23 mouse cellular contexts compared by ENCODE assay signal in genomic region chr6:22021315-22021714, GRCm38 (mm10).
"Had no signal": no experiment of that assay in that cellular context is flagged by ENCODE, and none has a peak within 500 bp of the region (broad histone marks: within the 10 kb centered on the region; RNA-seq: fewer than 3 reads in every experiment).

No protein-coding gene starts in this region.

- H3K4me3 ChIP-seq: hindbrain, embryonic 10.5 days; hindbrain, embryonic 12.5 days; intestine, embryonic 15.5 days; layer of hippocampus, adult 2 months; left cerebral cortex, adult 2 months; limb, embryonic 12.5 days; liver, embryonic 12.5 days had no signal

- H3K9me3 ChIP-seq: hindbrain, embryonic 10.5 days; hindbrain, embryonic 12.5 days; intestine, embryonic 15.5 days; limb, embryonic 12.5 days; liver, embryonic 12.5 days had no signal

- H3K9ac ChIP-seq: hindbrain, embryonic 12.5 days; hindbrain, embryonic 14.5 days; intestine, embryonic 15.5 days; limb, embryonic 12.5 days; liver, embryonic 12.5 days; liver, embryonic 14.5 days had no signal

- DNase-seq: gastrocnemius, postnatal 10 days; gastrocnemius, postnatal 25 days; heart, postnatal 10 days; heart, postnatal 4 days; kidney, adult 18-20 months; kidney, adult 8-10 months; kidney, postnatal 10 days; kidney, postnatal 25 days; kidney, postnatal 4 days had no signal

- H3K27me3 ChIP-seq: hindbrain, embryonic 12.5 days; intestine, embryonic 15.5 days; limb, embryonic 12.5 days; liver, embryonic 12.5 days had no signal

- H3K36me3 ChIP-seq: hindbrain, embryonic 10.5 days; hindbrain, embryonic 12.5 days; intestine, embryonic 15.5 days; liver, embryonic 12.5 days had no signal

- ATAC-seq: forebrain, embryonic 16.5 days; hindbrain, embryonic 16.5 days; inflammation-experienced regulatory T-cells, adult 6 months; intestine, embryonic 15.5 days; intestine, postnatal 0 days; liver, embryonic 12.5 days had no signal

- H3K27ac ChIP-seq: hindbrain, embryonic 10.5 days; hindbrain, embryonic 12.5 days; hindbrain, embryonic 14.5 days; intestine, embryonic 15.5 days; layer of hippocampus, adult 2 months; left cerebral cortex, adult 2 months; liver, embryonic 12.5 days; liver, embryonic 14.5 days had no signal

- H3K4me2 ChIP-seq: heart, embryonic 11.5 days; hindbrain, embryonic 12.5 days; hindbrain, embryonic 14.5 days; intestine, embryonic 15.5 days; limb, embryonic 12.5 days; liver, embryonic 12.5 days had no signal
